Mouse (Mus musculus) ES-E14 (cell line): ENCODE results near the gene Gm49450.

Experiments
- CHD2 ChIP-seq: IDR thresholded peaks from 2 replicates; pipeline ENCODE4 v1.6.1; 2014; ENCODE audit warnings: mild to moderate bottlenecking, low read depth, low read length, inconsistent platforms
- HCFC1 ChIP-seq: IDR thresholded peaks from 2 replicates; pipeline ENCODE4 v1.6.1; 2012; ENCODE audit warnings: low read length, inconsistent platforms, borderline replicate concordance; ENCODE audit not compliant: insufficient read depth
- MAFK ChIP-seq: IDR thresholded peaks from 2 replicates; pipeline ENCODE4 v1.6.1; 2014; ENCODE audit warnings: mild to moderate bottlenecking, low read depth, low read length, inconsistent platforms; ENCODE audit not compliant: insufficient read depth
- ZNF384 ChIP-seq: IDR thresholded peaks from 2 replicates; pipeline ENCODE4 v1.6.1; 2012; ENCODE audit warnings: low read depth, low read length, inconsistent platforms

GRCm38 (mm10) chr15:98891907-98892606 lies 61.3 kb downstream of the Gm49450 start:
- TF ChIP-seq HCFC1 = no peak
- no peak for TF ChIP-seq MAFK
- TF ChIP-seq CHD2 = no peak
- no peak for TF ChIP-seq ZNF384
